Mouse (Mus musculus) yolk sac, embryonic 10.5 days (tissue): Measurements from ENCODE around the gene Ippk.

Experiments used
- DNase-seq: peaks from one replicate; pipeline ENCODE4 v3.0.0-alpha.2; 2017; ENCODE audit warnings: low spot score

The Ippk gene

DNA sequence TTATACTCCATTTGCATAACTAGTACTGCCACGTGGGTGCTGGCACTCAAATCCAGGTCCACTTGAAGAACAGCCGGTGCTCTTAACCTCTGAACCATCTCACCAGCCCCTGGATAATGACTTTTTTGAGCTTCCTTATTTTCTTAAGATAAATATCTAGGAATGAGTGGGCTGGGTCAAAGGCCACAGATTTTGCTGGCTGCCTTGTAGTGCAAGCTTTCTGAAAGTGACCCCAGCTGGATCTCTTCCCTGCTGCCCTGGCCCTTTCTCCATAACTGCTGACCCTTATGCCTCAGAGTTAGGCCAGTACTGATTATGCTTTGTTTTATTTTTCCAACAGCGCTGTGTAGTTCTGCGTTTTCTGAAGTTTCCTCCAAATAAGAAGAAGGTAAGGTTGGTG, 9.5 kb downstream of the Ippk start:
- DNase-seq: peak; percentile 74

DNA sequence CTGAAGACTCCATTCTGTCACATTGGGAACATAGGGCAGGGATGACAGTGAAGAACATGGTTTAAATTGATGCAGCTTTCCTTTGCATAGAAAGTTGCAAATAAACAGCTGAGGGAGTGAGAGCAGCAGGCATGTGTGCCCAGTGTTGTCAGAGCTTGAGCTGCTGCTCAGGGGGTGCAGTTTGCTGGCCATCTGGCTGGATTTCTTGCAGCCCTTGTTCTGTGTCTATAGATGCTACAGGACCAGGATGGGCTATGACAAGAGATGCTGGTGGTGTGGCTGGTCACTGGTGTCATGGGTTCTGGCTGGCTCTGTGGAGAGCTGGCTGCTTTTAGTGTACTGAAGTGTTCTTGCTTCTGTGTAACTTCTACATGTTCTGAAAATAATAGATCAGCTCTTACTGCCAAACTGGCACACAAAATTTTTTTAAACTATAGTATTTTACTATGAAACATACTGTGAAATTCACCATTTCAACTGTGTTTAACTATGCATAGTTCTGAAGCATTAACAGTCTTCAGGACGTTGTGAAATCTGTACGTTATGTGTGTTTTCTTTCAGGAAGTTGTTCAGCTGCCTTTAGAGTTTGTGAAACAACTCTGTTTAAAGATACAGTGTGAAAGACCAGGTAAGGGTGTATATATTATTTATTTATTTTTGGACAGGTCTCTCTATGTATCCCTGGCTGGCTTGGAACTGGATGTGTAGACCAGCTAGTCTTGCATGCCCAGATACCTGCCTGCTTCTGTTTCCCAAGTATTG, 12.4 kb downstream of the Ippk start:
- DNase-seq: no peak

DNA sequence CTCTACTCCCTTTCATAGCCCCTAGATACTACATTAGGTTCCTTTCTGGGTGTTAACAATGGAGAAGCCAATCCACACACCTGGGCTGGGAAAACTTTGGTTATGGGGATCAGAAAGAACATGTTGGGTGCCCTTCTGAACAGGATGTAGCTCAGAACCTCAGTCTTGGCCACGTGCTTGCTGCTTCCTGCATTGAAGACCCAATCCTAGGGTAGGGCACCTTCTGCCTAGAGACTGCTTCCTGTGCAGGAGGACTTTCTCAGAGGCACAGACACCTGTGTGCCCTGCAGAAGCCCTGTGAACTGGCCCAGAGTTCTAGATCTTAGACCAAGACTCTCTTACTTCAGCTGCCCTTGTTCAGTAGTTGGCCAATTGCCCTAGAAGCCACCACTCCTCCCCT, 14.7 kb downstream of the Ippk start:
- DNase-seq: no peak

DNA sequence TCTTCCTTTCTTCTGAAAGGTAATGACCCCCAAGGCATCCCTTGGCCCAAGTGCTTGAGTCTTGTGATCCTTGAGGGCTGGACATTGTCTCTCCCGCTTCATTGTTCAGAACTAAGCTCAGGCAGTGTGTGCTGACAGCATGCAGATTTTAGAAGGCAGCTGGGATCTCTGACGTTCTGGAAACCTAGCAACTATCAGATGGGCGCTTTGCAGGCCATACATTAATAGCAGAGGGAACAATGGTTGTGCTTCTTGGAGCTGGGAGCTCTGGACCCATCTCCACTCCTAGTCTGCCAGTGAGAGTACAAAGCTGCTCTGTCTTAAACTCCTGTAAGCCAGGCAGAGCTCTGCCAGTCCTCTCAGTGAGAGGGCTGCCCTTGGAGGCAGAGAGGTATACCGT, 15.1 kb downstream of the Ippk start:
- no peak for DNase-seq

DNA sequence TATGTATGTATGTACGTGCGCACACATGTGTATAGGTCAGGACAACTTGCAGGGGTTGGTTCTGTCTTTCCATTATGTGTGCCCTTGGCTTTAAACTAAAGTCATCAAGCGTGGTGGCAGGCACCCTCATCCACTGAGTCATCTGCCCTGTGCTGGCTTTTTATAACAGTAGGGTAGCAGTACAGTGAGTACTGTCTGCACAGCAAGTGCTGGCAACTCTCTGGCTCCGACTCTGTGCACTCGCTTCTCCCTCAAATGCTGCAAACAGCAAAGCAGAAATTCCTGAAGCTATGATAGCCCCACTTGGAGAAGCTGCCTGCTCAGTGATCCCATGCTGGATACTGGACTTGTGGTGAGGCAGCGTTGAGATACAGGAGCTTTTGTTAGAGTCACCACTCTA, 23.4 kb downstream of the Ippk start:
- no peak for DNase-seq

DNA sequence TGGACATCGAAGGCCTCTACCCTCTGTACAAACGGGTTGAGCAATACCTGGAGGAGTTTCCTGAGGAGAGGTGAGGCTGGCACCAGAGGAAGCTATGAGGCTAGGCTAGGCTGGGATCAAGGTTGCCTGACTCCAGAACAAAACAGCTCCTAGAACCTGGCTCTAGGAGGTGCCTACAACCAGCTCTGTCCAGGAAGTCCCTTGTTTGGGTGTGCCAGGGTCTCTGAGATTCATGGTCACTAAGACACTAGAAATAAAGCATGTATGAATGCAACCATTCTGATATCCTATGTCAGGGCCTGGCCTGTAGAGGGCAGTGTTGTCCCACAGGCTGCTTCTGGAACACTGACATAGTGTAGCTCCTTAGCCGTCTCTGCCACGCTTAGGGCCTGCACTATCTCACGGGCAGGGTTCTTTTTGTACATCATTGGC, 28.3 kb downstream of the Ippk start:
- peak; percentile 66 for DNase-seq

DNA sequence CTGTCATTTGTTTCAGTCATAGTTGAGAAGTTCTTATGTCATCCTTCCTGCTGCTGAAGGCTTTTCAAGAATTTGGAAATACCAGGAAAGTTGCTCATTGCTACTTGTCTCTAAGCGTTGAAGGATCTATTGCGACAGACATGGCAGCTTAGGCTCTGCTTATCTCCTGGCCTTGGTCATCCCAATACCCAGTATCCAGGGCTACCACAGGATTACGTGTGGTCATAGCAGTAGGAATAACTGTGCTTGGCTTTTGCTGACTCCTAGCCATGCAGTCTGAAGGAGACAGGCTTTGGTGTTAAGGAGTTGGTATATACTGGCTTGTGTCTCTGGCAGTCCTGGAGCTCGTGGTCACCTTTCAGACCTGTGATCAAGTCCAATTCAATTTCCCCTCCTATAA, 39.2 kb downstream of the Ippk start:
- no peak for DNase-seq

DNA sequence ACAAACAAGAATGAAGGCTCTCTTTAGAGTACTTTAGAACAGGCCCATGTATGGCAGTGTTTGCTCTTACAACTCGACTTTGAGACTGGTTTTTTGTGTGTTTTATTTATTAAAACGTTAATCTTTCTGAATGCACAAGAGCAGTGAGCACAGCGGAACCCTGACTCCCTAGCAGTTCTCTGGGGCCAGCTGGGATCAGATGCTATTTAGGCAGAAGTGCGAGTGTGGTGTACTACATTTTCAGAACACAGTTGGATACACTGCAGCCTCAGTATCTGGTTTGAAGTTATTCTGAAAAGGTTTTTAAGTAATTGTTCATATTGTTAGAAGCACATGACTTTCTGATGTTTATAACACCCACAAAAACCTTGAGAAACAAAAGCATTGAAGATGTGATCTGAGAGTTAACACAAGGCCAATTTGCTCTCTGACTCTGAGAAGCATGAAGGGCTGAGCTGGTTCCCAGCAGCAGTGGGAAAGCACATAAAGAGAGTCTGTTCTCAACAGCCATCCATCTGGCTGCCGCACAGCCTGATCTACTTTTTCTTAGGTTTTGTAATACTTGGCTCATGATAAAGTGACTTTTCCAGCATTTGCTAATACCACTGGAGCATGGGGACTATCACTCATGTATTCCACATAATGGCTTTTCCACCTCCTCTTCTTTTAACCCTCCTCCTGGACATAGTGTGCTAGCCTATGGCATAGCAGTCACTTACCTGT, 39.8 kb downstream of the Ippk start:
- no peak for DNase-seq

DNA sequence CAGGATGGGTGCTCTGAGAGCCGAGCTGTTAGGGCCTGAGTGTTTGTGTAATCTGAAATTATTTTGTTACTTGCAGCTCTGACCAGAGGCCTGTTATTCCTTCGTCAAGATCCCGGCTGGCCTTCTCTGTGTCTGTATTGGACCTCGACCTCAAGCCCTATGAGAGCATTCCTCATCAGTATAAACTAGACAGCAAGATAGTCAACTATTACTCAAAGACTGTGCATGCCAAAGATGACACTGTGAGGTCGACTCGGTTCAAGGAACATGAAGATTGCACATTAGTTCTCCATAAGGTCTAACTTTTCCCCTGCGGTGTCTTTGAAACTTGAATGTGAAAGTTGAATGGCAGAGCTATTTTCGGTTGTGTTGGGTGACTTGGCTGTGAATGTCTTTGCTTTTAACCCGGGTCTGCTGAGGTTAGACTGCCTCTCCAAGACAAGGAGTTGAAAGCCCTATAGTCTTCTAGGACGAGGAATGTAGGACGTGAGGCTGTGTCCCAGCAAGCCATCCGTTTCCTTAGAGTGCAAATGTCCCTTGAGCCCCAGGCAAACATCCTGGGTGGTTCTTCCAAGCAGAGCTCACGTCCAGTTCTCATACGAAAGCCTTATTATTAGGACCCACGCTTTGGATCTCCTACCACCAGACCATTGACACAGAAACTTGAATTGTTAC, 40.5 kb downstream of the Ippk start:
- no peak for DNase-seq

DNA sequence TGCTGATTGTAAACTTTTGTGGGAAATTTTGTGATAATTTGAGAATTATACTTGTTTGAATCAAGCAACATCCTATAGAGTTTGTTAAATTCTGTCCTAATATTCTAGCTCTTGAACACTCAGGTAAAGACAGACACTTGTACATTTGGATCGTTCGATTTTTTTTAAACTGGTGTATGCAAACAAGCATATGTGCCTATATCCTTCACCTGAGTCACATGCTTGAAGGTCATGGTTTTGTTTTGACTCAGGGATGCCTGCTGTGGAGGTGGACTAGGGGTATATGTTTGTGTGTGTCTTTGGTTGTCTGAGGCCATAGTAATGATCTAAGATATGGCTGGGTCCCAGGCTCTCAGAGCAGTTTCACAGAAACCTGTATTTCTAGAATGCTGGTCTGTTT, 41.9 kb downstream of the Ippk start:
- DNase-seq: no peak

DNA sequence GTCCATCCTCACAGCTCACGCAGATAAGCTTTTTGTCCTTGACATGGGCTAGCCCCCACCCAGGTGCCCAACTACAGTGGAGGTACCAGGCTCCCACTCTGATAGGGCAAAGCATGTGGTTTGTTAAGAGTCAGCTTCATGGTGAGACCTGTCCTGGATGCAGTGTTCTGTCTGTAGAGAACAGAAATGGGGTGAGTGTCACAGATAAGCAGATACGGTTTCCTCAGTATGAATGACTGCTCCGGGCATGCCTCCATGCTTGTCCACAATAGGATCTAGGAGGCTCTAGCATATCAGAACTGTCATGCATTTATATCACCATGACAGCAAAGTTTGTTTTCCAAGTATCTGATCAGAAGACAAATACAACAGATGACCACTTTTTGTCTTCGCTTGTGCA, 44.8 kb downstream of the Ippk start:
- DNase-seq: no peak

DNA sequence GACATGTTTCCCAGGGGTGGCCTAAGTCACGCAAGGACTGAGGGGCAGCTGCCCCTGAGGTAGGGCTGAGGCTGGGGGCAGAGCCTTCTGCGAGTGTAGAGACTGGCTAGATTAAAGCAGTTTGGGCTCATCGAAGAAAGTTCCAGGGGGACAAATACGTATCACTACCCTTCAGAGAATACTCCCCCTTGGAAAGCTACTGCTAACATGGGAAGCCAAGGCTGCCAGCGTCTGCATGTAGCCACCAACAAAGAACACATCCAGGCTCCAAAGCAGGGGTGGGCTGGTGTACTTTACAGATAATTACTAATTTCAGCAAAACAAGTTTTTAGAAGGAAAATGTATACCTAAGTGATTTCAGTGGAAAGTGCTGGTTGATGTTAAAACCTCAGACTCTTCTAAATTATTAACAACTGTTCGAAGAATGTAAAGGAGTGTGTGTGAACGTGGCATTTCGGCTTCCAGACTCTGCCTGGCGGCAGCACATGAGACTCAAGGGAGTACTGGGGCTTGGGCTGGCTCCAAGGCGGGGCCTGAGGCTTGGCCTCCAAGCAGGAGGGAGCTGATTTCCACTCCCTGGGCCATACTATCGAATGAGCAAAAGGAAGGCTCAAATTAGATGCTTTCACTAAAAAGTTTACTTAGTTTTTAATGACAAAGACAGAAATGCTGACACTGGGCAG, 45.5 kb downstream of the Ippk start:
- no peak for DNase-seq

DNA sequence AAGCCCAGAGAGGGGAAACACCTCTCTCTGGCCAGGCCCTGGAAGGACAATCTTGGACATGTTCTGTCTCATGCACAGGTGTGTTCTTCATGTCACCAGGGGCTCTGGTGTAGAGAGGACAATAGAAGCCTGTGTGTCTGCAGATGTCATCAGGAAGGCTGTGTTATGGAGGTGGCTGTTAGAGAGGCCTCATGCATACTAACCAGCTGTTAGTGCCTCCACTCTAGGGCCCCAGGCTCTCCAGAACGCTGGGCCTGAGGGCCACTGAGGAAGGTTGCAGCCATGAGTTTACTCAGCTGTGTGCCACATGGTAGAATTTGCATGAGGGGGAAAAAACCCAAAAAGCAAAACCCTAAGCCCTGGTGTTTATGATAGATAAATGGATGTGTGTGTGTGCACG, 46.5 kb downstream of the Ippk start:
- no peak for DNase-seq

DNA sequence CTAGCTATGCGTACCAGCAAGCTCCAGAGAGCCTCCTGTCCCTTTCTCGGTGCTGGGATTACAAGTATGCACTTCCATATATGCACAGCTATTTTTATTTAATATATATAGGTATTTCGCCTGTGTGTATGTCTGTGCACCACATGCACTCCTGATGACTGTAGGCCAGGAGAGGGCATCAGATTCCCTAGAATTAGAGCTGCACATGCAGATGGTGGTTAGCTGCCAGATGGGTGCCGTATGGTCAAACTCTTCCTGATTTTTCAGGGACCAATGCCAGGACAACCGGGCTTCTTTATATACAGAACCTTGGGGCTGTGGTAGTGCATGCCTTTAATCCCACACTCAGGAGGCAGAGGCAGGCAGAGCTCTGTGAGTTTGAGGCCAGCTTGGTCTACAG, 48.0 kb downstream of the Ippk start:
- DNase-seq: no peak

DNA sequence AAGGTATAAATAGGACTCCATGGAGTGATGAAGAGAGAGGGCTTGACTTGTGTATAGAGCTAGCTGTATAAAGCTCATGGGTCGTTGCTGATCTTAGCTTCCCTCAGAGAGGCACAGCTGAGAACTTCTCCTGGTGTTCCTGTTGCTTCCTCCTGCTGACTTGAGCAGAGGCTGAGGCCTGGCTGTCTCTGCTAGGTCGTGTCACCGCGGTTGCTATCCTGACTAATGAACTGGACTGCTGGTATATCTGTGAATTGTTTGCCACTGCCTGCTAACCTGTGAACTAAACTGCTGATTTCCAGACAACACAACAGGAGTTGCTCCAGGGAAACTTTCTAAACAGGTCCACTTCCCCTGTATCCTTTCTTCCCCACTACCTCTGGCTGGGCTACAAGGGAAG, 49.3 kb downstream of the Ippk start:
- no peak for DNase-seq

DNA sequence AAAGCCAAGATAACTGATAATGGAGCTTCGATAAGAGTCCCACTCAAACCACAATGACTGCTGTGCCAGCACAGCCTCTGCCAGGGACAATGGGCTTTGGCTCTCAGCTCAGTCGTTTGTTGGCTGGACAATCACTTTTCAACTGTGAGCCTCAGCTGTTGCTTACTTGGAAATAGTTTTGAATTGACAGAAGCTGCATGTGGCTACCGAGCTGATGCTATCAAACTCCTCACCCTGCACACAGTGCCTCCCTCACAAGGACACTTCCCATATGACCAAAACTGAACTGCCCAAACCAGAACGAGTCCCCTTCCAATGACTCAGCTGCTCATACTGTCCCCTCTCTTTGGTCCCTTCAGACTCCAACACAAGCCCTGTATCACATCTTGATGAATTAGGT, 49.8 kb downstream of the Ippk start:
- DNase-seq: no peak

DNA sequence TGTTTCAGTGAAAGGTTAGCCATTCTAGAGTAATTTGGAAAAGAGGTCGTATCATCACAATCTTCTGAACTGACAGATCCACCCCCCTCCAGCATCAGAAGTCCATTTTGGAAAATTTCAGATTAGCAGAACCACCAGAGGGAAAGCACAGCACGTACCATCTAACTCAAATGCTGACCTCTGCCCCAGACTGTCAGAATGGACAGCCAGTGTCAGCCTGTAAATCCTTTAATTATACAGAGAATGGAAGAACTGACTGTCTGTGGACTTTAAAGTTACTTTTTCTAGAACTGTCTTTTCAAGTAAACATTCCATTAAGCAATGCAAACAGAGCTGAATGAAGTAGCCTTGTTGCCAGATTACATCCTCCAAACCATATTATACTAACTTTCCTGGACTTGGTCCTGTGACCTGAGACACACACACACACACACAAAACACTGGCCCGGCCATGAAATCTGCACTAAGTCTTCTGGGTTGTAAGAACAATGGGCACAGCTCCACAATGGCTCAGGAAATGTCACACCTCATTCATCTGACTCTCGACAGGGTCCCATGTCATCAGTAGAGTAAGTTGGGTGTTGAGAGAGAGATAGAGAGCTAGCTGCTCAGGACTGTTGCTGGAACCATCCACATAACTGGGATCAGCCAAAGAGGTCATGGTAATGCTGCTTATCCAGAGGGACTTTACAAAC, 51.1 kb downstream of the Ippk start:
- DNase-seq: no peak

DNA sequence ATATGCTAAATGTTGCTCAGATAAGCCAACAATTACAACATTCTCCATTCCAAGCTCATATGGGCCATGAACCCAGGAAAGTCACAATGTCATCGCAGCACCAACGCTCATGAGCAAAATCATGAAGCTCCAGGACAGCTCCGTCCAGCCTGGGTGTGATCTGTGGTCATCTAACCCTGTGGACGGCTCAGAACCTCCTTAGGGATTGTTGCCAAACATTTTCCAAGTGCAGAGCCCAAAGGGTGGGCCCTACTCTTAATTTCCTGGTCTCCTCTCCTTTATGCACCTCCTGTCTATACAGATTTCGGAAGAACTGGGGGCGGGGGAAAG, 51.6 kb downstream of the Ippk start:
- DNase-seq: no peak

DNA sequence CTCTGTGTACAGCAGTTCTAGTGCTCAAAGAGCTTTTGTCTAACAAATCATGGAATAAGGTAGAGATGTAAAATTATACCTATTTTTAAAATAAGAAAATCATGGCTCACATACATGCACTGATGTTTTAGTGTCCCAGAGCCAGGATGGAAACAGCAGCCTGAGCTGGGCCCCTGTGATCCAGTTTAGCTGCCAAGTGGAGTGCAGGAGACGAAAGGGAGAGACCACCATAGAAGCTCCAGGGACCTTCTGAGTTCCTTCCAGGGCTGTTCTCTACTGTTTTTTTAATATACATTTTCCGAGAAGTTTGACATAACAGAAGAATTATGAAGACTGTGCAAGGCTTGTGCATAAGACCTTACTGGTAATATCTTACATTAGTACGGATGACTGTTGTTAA, 56.8 kb downstream of the Ippk start:
- DNase-seq: no peak

DNA sequence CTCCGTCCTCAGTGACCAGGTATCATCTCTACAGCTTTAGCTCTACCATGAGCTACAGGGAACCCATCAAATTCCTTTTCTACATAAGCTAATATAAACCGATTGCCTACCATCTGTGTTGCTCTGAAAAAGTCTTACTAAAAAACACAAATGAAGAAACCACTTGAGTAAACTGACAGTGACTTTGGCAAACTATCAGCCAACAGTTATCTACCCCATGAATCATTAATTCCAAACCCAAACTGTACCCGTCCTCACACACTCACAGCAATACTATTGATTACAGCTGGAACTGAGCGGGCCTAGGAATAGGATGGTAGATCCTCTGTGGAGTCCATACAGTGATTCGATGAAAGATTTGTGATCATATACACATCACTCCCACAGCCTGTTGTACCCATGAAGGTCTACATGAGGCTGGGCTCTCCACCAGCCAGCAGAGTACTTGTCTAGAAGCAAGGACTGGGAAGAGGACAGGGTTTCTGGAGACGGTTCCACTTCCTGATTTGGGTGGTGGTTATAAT, 57.9 kb downstream of the Ippk start:
- DNase-seq: no peak

DNA sequence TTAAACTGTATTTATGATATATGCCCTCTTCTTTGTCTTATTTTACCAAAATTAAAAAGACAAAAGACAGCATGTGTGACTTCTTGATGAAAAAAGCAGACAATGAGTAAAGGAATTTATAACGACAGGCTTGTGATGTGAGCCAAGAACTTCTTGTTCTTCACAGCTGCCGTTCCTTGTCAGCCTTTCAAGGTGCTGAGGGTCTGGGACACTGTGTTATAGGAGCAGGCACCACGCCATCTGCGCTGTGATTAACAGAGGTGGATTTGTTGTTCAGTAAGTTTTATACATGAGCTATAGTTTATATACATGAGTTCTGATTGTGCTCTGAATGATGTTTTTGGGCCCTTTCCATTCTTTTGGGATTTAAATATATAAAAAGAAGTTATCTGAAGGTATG, 58.4 kb downstream of the Ippk start:
- DNase-seq: no peak

DNA sequence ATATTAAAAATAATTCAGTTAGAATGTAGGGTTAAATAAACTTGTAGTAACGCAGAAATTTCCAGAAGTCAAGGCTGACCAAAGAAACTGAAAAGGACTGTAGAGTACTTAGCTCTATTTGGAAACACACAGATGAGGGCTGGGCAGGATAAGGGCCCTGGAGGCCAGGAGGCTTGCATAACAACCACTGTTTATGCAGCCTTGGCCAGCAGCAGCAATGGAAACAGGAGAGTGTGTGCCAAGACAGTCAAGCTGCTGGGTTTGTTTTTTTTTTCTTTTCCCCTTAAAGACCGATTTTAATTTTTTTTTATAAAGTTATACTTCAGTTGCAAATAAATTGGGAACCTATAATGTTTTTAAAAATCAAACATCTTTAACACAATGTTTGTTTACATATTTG, 59.0 kb downstream of the Ippk start:
- no peak for DNase-seq
